Mouse (Mus musculus): ENCODE measurements at regions not wholly inside any gene's neighbourhood (a gene's known extent, or its start where the extent isn't known, plus 50 kb on each side); places are given as distances from the start of the nearest gene placed in this dataset.

- no peaks in the 10 kb centered on the region for H3K9me3 ChIP-seq
- no peaks in the 10 kb centered on the region for H3K4me1 ChIP-seq
- no peak overlapping the region for H3K9ac ChIP-seq
- ATAC-seq (ENCODE audit: insufficient read depth, low FRiP score, low read depth): no peak
- no peaks in the 10 kb centered on the region for H3K36me3 ChIP-seq
- H3K4me3 ChIP-seq (replicated peaks): no peak overlapping the region
- WGBS: 88% methylated on average over 3 of the region's 3 CpGs
- H3K27me3 ChIP-seq (replicated peaks): no peaks in the 10 kb centered on the region
- H3K27ac ChIP-seq: no peak overlapping the region
- no peak overlapping the region for H3K4me2 ChIP-seq
These were observed 247.2 kb upstream of the Ank start for GRCm38 (mm10) chr15:27219126-27219738.

GRCm38 (mm10) chr15:27223610-27224511 lies 242.6 kb upstream of the Ank start:
- no peaks in the 10 kb centered on the region for H3K4me1 ChIP-seq
- H3K27ac ChIP-seq: no peak overlapping the region
- H3K9ac ChIP-seq: no peak overlapping the region
- ATAC-seq (ENCODE audit: insufficient read depth, low FRiP score, low read depth): no peak
- 67% methylated on average over 14 of the region's 14 CpGs for WGBS
- H3K4me3 ChIP-seq (replicated peaks): no peak overlapping the region
- no peak overlapping the region for H3K4me2 ChIP-seq
- no peaks in the 10 kb centered on the region for H3K9me3 ChIP-seq
- H3K27me3 ChIP-seq (replicated peaks): no peaks in the 10 kb centered on the region
- no peaks in the 10 kb centered on the region for H3K36me3 ChIP-seq

GRCm38 (mm10) chr15:27224512-27224850 lies 242.0 kb upstream of the Ank start:
- Histone ChIP-seq H3K27me3 (replicated peaks) (no peaks in the 10 kb centered on the region), H3K4me3 (replicated peaks) (no peak overlapping the region), H3K4me2 (no peak overlapping the region), H3K27ac (no peak overlapping the region), H3K9me3 (no peaks in the 10 kb centered on the region), H3K9ac (no peak overlapping the region), H3K36me3 (no peaks in the 10 kb centered on the region), H3K4me1 (no peaks in the 10 kb centered on the region)
- 83% methylated on average over 4 of the region's 4 CpGs for WGBS
- ATAC-seq (ENCODE audit: insufficient read depth, low FRiP score, low read depth): no peak

- no peak for ATAC-seq (ENCODE audit: insufficient read depth, low FRiP score, low read depth)
- Histone ChIP-seq H3K4me3 (replicated peaks) (no peak overlapping the region), H3K4me2 (no peak overlapping the region), H3K4me1 (no peaks in the 10 kb centered on the region), H3K36me3 (no peaks in the 10 kb centered on the region), H3K9me3 (no peaks in the 10 kb centered on the region), H3K27ac (no peak overlapping the region), H3K9ac (no peak overlapping the region), H3K27me3 (replicated peaks) (no peaks in the 10 kb centered on the region)
- WGBS: 65% methylated on average over 5 of the region's 5 CpGs
These were observed 233.7 kb upstream of the Ank start for GRCm38 (mm10) chr15:27232804-27233203.

GRCm38 (mm10) chr15:27234770-27235169 lies 231.7 kb upstream of the Ank start:
- H3K4me2 ChIP-seq: no peak overlapping the region
- WGBS: 17% methylated on average over 4 of the region's 4 CpGs
- H3K4me1 ChIP-seq: no peaks in the 10 kb centered on the region
- no peak overlapping the region for H3K27ac ChIP-seq
- no peak overlapping the region for H3K4me3 ChIP-seq (replicated peaks)
- no peak; the same call in 1 of the 2 replicates for ATAC-seq (ENCODE audit: insufficient read depth, low FRiP score, low read depth)
- no peaks in the 10 kb centered on the region for H3K36me3 ChIP-seq
- H3K9ac ChIP-seq: no peak overlapping the region
- H3K27me3 ChIP-seq (replicated peaks): no peaks in the 10 kb centered on the region
- H3K9me3 ChIP-seq: no peaks in the 10 kb centered on the region

- 71% methylated on average over 1 of the region's 1 CpGs for WGBS
- no peaks in the 10 kb centered on the region for H3K27me3 ChIP-seq (replicated peaks)
- H3K4me3 ChIP-seq (replicated peaks): no peak overlapping the region
- H3K9ac ChIP-seq: no peak overlapping the region
- H3K4me1 ChIP-seq: no peaks in the 10 kb centered on the region
- no peaks in the 10 kb centered on the region for H3K36me3 ChIP-seq
- H3K4me2 ChIP-seq: no peak overlapping the region
- H3K27ac ChIP-seq: no peak overlapping the region
- no peak for ATAC-seq (ENCODE audit: insufficient read depth, low FRiP score, low read depth)
- no peaks in the 10 kb centered on the region for H3K9me3 ChIP-seq
These were observed 228.2 kb upstream of the Ank start for GRCm38 (mm10) chr15:27238301-27238700.

GRCm38 (mm10) chr15:27246302-27246701 lies 220.2 kb upstream of the Ank start:
- Histone ChIP-seq H3K4me1 (no peaks in the 10 kb centered on the region), H3K27me3 (replicated peaks) (no peaks in the 10 kb centered on the region), H3K36me3 (no peaks in the 10 kb centered on the region), H3K27ac (no peak overlapping the region), H3K9ac (no peak overlapping the region), H3K9me3 (no peaks in the 10 kb centered on the region), H3K4me2 (no peak overlapping the region), H3K4me3 (replicated peaks) (no peak overlapping the region)
- WGBS: 15% methylated on average over 3 of the region's 3 CpGs
- no peak for ATAC-seq (ENCODE audit: insufficient read depth, low FRiP score, low read depth)

- ATAC-seq (ENCODE audit: insufficient read depth, low FRiP score, low read depth): peak; percentile 84
- 41% methylated on average over 6 of the region's 6 CpGs for WGBS
These were observed 207.3 kb upstream of the Ank start for GRCm38 (mm10) chr15:27258984-27259853.

GRCm38 (mm10) chr15:27259854-27260191 lies 206.7 kb upstream of the Ank start:
- WGBS: 33% methylated on average over 2 of the region's 2 CpGs
- no peak for ATAC-seq (ENCODE audit: insufficient read depth, low FRiP score, low read depth)

More at GRCm38 (mm10) chr15:27258984-27259853, 207.3 kb upstream of the Ank start:
- no peaks in the 10 kb centered on the region for H3K9me3 ChIP-seq
- no peaks in the 10 kb centered on the region for H3K27me3 ChIP-seq (replicated peaks)
- H3K9ac ChIP-seq: no peak overlapping the region
- H3K4me1 ChIP-seq: no peaks in the 10 kb centered on the region
- H3K4me3 ChIP-seq (replicated peaks): no peak overlapping the region
- H3K4me2 ChIP-seq: no peak overlapping the region
- no peaks in the 10 kb centered on the region for H3K36me3 ChIP-seq
- no peak overlapping the region for H3K27ac ChIP-seq

GRCm38 (mm10) chr15:27270203-27270602 lies 196.3 kb upstream of the Ank start:
- Histone ChIP-seq H3K27me3 (replicated peaks) (no peaks in the 10 kb centered on the region), H3K4me1 (no peaks in the 10 kb centered on the region), H3K9me3 (no peaks in the 10 kb centered on the region), H3K27ac (no peak overlapping the region), H3K36me3 (no peaks in the 10 kb centered on the region), H3K9ac (no peak overlapping the region), H3K4me3 (replicated peaks) (no peak overlapping the region), H3K4me2 (no peak overlapping the region)
- ATAC-seq (ENCODE audit: insufficient read depth, low FRiP score, low read depth): no peak
- WGBS: 100% methylated on average over 2 of the region's 2 CpGs

More at GRCm38 (mm10) chr15:27259854-27260191, 206.7 kb upstream of the Ank start:
- Histone ChIP-seq H3K4me3 (replicated peaks) (no peak overlapping the region), H3K9ac (no peak overlapping the region), H3K27me3 (replicated peaks) (no peaks in the 10 kb centered on the region), H3K4me1 (no peaks in the 10 kb centered on the region), H3K4me2 (no peak overlapping the region), H3K27ac (no peak overlapping the region), H3K36me3 (no peaks in the 10 kb centered on the region), H3K9me3 (no peaks in the 10 kb centered on the region)

- H3K36me3 ChIP-seq: no peaks in the 10 kb centered on the region
- no peak overlapping the region for H3K4me2 ChIP-seq
- WGBS: 93% methylated on average over 1 of the region's 1 CpGs
- H3K4me3 ChIP-seq (replicated peaks): no peak overlapping the region
- no peaks in the 10 kb centered on the region for H3K4me1 ChIP-seq
- no peaks in the 10 kb centered on the region for H3K9me3 ChIP-seq
- ATAC-seq (ENCODE audit: insufficient read depth, low FRiP score, low read depth): no peak
- no peaks in the 10 kb centered on the region for H3K27me3 ChIP-seq (replicated peaks)
- H3K9ac ChIP-seq: no peak overlapping the region
- no peak overlapping the region for H3K27ac ChIP-seq
These were observed 184.2 kb upstream of the Ank start for GRCm38 (mm10) chr15:27282279-27282678.

- no peaks in the 10 kb centered on the region for H3K4me1 ChIP-seq
- H3K27me3 ChIP-seq (replicated peaks): no peaks in the 10 kb centered on the region
- H3K4me3 ChIP-seq (replicated peaks): no peak overlapping the region
- no peak overlapping the region for H3K27ac ChIP-seq
- ATAC-seq (ENCODE audit: insufficient read depth, low FRiP score, low read depth): no peak
- H3K9me3 ChIP-seq: no peaks in the 10 kb centered on the region
- H3K36me3 ChIP-seq: no peaks in the 10 kb centered on the region
- WGBS: 65% methylated on average over 4 of the region's 4 CpGs
- H3K4me2 ChIP-seq: no peak overlapping the region
- no peak overlapping the region for H3K9ac ChIP-seq
These were observed 162.6 kb upstream of the Ank start for GRCm38 (mm10) chr15:27303856-27304255.
